Mouse (Mus musculus): Measurements from ENCODE around the gene Rnf43. TPM values are rescaled to one million over a fixed set of nuclear protein-coding genes. Genes with fewer than 3 reads are reported as not detected.

The Rnf43 gene
- total RNA-seq, 2 experiments from 2014 or later = 0.69 to 1.1 TPM

DNA sequence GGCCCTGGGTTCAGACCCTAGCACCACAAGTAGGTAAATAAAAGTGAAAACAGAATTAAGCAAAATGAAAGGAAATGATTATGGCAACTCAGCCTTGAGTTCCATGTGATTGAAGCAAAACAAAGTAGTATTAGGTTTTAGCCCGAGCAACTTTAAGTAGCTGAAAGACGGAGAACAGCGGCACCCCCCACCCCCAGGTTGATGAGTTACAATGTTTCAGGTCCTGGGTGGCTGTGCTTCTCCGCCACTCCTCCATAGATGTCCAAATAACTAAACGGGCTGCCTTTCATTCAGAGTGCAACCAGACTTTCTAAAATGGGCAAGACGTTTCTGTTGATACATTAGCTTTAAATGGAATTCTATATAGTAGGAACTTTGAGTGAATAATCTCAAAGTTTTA, 13.1 kb downstream of the Rnf43 start:
- no peak for DNase-seq (ENCODE audit: low spot score)

DNA sequence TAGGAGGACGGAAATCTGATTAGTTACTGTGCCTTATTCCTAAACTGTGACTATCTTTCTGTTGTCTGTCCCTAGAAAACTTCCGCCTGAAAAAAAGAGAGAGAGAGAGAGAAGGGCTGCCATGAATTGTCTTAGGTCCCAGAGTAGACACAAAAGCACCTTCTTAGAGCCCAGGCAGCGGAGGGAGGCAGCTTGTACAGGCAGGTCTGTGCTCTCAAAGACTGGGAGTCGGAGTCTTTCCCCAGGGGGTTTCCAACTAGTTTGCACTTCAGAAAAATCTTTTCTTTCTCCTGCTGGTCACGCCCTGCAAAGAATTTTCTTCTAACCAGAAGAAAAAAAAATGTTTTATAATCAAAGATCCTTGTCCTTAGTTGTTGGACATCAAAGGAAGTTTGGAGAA, 15.2 kb downstream of the Rnf43 start:
- no peak for DNase-seq (ENCODE audit: low spot score)

DNA sequence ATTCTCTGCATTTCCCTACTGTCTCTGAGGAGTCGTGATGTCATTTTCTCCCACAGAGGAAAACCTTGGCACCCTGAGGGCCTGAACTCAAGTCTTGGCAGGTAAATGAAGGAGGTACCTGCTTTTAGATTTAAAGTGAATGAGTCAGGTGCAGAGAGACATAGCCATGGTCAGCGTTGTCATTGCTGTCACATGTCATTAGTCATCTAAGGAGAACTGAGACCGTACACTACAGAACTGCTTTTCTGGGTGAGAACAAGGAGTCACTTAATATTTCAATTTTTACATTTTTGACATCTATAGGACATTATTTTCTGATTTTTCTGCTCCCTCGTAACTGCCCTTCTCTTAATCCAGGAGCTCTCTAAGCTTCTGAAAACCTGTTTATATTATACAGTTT, 16.0 kb downstream of the Rnf43 start:
- DNase-seq (ENCODE audit: low spot score) = no peak

DNA sequence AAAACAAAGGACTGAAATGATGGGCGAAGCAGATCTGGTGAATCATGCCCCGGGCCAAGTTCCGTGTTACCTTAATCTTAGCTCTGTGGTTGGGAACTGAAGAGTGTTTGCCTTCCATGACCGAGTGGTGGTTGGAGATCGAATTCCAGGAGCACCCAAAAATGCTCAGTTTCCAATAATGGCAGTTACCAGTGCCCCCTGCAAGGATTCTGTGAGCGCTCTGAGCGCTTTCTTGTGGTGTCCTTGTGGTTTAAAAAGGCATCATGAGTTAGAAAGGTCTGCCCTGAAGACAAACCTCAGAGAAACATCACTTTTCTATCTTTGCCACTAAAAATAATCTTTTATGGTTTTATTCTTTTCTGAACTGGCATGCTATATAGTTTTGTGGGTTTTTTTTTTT, 16.5 kb downstream of the Rnf43 start:
- DNase-seq (ENCODE audit: low spot score) = no peak

DNA sequence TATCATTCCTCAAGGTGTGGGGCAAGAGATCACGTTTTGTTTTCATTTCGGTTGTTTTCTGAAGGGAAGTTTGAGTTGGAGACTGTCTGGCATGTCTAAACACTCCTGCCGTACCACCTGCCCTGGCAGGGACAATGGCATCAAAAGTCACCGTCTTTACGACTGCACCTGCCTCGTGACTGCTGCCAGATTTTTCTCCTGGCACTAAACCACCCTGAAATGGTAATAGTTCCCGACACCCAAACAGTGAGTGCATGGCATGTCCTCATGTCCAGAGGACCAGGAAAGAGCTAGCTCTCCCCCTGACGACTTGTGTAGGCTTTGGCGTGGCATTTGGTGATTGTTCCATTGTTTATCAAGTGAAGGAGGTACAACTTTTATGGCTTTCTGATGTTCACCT, 18.3 kb downstream of the Rnf43 start:
- no peak for DNase-seq (ENCODE audit: low spot score)

DNA sequence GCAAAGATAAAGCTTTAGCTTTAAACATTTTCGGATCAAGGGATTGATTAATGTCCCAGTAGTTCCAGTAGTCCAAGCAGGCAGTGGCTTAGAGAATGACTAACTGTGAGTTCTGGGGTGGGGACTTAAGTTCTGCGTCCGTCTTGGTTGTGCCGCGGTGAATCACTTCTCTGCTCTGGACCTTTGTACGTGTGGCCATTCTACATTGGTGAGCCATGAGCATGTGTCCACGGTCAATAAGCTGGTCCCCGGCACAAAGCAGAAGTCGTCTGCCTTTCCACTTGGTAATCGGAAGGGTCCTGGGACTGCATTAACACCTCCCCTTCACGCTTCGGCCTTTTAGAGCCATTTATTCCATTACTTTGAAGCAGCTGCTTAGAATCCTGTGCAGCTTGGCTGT, 19.6 kb downstream of the Rnf43 start:
- no peak for DNase-seq (ENCODE audit: low spot score)

DNA sequence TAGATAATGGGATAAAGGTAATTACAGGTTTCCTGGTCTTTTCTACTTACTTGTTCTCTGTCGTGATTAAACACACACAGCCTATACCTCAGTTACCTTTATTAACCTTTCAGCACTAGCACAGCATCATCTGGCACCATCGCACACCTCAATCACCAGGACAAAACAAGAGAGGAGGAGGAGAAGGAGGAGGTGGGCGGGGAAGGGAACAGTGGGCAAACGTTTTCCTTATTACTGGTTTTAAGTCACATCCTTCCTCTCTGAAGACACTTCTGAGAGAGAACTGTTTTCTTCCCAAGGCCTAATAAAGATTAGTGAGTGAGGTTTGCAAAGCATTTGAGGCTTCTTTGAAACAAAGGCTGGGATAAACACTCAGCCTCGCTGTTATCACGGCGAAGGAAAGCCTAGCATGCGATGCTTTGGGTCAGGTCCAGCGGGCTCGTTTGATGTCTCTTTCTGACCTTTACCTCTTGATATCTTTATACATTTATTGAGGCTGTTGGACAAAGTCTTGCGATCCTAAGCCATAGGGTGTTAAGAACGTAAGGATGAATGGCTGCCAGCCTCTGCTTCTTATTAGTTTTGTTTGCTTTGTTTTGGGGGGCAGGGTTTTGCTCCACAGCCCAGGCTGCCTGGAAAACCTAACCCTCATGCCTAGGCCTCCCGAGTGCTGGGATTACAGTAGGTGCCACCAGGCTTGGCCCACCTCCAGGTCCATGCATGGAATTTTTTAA, 20.5 kb downstream of the Rnf43 start:
- DNase-seq (ENCODE audit: low spot score) = no peak

DNA sequence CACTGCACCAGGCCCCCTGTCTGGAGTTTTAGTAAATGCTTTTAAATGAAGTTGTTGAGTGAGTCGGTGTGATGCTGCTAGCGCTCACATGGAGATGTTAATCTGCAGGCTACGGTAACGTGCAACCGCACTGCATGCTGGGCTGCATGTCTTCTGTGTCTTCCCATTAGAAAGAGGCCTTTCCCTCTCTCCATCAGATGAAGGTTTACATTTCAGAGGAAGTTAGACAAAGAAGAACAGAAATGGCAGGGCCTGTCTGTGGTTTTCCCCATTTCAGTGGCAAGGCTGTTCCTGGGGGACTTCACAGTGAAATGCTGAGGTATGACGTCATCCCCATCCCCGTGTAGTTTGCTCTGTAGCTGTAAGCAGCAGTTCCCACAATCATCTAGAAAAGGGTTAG, 23.9 kb downstream of the Rnf43 start:
- no peak for DNase-seq (ENCODE audit: low spot score)

DNA sequence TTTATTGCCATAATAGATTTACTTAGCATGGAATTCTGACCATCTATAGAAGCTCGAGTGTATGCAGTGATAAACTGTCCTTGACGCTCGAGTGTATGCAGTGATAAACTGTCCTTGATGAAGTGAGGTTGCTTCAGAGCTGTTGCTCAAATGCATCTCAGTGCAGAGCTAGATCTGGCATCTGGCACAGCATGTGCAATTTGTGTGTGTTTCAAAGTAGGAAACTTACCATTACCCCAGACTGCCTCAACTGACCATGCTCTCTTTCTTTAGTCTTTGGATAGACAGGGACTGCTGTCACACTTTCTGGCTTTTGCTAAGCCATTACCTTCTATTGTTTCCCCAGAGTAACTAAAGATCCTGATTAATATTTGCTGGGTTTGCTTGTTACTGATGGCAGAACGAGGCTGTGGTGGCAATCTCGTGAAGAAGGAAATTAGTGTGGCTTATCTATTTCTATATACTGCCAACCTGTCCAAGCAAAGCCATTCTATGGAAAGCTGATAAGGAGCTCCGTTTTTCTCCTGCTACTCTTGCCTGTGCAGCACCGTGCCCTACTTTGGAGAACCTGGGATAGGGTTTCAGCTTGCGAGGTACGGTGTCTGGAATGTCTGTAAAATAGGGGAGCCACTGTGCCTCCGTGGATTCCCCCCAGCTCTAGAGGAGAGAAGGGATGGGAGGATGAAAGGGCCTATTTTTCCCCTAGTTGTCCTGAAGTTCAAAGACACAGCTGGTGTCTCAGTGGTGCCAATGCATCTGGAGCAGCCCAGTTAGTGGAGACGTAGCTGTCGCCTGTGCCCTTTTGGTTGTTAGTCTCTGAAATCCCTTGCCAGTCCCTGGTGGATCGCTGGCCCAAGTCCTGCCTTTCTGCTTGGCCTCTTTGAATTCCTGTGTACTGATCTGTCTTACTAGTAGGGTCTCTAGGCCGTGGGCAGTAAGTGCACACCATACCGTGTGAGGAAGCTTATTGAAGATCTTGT, 25.0 kb downstream of the Rnf43 start:
- no peak for DNase-seq (ENCODE audit: low spot score)

DNA sequence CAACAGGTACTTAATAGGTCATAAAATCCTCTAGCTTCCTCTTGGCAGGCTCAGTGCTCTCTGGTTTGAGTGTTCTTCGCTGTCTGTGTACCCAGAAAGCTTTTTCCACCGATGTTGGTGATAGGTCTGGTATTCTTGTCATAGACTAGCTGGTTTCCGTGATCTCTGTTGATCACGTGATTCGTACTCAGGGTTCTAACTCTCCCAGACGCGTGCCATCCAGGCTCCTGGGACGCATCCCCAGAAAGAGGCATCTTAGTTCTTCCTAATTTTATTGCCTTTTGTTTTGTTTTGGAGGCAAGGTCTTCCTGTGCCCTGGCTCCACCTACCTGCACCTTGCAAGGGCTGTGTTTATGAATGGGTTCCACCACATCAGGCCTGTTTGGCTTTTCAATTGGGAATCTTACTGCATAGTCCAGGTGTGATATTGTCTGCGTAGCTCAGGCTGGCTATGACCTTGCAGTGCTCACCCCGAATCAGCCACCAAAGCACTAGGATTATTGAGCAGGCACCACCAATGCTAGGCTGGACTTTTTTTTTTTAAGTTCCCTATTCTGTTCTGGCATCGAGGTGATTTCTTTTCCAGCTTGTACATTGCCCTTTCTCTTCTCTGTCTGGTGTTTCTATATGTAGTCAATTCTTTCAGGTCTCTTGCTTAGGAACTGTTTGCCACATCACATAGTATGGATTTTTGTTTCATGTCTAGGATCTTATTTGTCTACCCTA, 26.1 kb downstream of the Rnf43 start:
- DNase-seq (ENCODE audit: low spot score) = no peak

DNA sequence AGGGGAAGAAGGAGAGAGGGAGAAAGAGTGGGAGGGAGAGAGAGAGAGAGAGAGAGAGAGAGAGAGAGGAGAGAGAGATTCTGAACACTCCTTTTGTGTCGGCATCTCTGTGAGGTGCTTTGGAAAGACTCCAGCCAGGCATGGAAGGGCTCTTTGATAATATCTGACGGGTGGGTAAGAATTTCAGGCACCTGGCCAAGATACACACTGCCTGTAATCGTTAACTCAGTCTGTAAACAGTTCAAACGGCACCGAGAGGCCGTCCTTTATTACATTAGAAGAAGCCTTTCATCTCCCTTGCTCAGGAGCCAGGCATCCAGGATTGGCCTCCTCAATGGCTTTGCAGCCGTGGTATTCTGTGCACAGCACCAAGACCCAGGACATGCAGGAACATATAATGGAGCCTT, 26.9 kb downstream of the Rnf43 start:
- DNase-seq (ENCODE audit: low spot score) = no peak

DNA sequence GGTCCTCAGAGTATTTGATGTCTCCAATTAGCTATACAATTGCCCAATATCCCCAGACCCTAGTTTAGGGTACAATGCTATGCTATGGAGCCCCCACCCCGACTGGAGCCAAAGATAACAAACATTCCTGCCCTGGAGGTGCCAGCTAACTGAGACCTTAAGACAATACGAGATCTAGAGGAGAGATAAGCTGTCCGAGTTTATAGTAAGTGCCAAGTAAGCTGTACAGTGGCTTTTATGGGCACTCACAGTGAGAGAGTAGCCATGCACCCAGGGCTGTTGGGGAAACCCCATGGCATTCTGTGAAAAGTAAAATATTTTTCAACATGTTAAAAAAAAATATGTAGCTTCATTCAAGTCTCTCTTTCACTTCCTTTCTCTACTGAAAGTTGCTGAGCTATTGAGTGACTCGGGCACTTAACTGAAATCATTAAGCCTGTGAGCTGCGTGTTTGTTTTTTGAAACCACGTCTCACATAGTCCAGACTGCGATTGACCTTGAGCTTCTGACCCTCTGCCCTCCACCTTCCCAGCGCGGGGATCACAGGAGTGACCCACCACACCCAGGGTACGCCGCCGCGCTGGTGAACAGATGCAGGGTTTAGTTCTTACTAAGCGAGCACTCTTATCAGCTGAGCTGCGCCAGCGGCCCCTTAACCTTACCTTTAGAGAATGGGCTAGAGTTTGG, 27.7 kb downstream of the Rnf43 start:
- no peak for DNase-seq (ENCODE audit: low spot score)

DNA sequence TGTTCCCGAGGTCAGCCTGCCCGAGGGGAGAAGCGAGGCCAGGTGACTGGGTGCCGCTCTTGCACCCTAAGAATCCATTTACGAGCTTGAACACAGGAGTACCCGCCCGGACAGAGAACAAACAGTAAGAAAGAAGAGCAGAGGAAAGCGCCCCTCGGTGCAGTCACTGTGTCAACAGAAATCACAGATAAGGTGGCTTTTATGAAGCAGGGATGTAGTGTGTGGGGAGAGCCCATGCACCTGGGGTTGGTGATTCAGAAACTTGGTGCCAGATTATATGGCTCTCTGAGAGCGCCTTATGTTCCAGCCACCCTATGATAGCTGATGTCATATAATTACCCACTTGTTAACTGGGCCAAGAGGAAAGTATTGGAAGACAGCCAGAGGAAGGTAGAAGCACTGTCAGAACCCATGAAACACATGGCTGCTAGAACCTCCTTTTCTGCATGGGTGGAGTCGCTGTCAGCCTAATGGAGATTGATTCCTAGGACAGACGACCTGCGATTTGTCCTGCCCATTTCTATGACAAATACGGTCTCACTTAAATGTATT, 34.7 kb downstream of the Rnf43 start:
- DNase-seq (ENCODE audit: low spot score) = no peak

DNA sequence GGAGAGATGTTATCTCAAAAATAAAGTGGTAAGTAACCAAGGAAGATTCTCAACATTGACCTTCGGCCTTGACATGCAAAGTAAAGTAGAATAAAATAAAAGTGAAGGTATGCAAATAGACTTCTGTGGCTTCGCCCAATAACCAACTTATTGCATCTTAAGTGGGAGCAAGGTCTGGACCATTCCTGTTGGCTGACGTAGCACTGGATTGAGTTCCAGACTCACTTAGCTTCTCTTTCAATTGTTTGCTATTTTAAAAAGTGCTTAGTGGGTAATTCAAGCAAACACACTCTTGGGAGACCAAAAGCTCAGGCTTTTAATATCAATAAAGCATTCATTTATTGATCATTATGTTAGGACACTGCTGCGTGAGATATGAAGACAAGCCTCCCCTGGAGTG, 35.6 kb downstream of the Rnf43 start:
- DNase-seq (ENCODE audit: low spot score) = no peak

DNA sequence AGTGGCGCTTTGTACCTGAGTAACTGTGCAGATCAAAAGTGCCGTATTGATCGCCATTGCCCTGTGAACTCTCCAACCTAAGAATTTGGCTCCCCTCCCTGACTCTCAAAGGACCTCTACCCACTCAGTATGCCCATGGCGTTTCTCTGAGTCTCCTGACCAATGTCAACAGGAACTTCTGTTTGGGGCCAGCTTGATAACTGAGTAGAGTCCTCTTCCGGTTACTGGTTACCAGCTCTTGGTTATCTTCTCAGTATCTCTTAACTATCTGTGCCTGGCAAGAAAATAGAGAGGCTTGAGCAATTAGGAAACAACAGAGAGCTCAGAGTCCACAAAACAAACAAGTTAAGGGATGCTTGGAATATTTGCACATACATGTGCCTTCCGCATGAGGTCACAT, 38.6 kb downstream of the Rnf43 start:
- no peak for DNase-seq (ENCODE audit: low spot score)

DNA sequence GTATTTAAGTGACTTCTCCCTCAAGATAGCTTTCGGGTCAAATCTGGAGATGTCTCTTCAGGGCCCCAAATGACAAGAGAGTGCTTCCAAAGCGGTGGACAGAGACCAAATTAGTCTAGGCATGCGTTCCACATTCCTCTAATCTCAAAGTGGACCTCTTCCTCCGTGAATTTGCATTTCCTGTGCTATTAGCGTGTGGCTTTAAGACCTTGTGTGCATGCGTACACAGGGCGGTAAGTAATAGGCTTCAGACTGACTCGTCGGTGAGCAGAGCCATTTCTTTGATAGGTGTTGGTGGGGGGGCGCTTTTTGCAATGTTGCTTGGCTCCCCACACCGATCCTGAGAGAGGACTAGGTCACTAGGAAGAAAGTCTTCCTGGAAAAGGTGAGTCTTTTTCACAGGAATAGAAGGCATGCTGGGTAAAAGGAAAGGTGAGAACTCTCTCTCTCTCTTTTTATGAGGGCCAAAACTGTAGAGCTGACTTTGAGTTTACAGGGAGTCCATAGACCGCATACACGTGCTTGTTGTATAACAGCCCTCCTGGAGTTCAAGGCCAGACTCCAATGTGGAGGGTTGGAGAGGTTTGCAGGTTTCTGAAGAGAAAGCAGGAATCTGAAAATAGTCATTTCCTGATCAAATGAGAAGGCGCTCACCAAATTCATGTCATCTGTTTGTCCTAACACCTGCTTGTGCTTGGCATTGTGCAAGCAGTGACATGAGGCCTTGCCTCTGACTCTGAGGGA, 39.5 kb downstream of the Rnf43 start:
- no peak for DNase-seq (ENCODE audit: low spot score)

DNA sequence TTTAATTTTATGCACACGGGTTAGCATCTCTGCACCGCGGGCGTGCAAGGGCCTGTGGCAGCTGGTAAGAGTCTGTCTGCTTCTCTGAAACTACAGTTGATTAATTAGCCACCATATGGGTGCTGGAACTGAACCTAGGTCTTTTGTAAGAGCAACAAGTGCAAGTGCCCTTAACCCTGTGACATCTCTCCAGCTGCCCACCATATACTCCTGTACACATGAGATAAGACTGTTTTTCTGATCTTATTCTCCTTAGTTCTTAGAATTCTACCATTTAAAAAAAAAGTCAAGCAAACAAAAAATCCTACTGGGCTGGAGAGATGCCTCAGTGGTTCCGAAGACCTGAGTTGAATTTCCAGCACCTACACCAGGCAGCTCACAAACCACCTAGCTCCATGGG, 41.1 kb downstream of the Rnf43 start:
- no peak for DNase-seq (ENCODE audit: low spot score)

DNA sequence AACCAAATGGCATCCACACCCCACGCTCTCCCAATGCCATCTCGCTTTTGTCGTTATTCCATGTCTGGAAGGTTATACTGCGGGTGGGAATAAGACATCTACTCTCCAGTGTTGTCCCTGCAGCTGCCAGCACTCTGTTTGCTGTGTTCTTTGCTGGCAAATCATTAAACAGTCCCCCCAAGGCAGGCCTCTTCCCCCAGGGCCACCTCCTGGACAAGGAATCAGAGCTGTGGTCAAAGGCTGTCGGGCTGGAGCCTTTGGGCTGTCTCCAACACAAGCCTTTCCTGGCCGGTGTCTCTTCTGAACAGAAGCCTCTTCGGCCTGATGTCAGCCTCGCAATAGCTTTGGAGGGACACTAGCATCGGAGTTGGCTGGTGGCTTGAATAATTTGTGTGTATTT, 41.8 kb downstream of the Rnf43 start:
- no peak for DNase-seq (ENCODE audit: low spot score)

DNA sequence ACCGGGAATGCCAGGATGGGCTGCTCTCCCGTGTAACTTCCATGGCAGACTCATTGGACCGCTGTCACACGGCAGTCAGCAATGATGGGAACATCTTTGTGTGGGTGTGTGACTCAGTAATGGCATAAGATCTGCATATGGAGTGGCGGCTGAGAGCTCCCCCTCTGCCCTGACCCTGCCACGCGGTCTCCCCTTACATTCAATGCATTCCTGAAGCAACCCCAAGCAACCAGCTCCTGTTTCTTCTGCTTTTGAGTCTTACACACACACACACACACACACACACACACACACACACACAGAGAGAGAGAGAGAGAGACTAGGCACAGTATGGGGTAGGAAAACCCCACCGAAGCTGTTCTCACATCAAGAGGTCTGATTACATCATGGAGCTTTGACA, 45.0 kb downstream of the Rnf43 start:
- no peak for DNase-seq (ENCODE audit: low spot score)

DNA sequence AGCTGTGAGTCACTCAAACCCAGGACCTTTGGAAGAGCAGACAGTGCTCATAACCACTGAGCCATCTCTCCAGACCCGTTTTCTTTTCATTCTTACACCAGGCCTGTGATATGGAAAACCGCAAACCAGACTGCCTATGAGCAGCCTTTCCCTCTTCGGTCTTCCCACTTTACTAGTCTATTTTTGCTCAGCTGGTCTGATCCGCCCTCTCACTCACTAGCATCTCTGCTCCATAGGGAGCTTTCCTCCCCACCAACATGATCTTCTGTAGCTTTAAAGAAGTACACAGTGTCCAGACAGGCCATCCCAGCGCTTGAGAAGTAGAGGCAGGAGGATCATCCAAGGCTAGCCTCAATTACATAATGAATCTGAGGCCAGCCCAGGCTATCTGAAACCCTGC, 46.5 kb downstream of the Rnf43 start:
- DNase-seq (ENCODE audit: low spot score) = no peak
